Mouse (Mus musculus) embryo, embryonic 11 days (tissue): Measurements from ENCODE around the gene Hoxa6.

Source experiments
- DNase-seq: peaks from one replicate; pipeline ENCODE4 v3.0.0-alpha.2; 2015

Gene Hoxa6

DNA sequence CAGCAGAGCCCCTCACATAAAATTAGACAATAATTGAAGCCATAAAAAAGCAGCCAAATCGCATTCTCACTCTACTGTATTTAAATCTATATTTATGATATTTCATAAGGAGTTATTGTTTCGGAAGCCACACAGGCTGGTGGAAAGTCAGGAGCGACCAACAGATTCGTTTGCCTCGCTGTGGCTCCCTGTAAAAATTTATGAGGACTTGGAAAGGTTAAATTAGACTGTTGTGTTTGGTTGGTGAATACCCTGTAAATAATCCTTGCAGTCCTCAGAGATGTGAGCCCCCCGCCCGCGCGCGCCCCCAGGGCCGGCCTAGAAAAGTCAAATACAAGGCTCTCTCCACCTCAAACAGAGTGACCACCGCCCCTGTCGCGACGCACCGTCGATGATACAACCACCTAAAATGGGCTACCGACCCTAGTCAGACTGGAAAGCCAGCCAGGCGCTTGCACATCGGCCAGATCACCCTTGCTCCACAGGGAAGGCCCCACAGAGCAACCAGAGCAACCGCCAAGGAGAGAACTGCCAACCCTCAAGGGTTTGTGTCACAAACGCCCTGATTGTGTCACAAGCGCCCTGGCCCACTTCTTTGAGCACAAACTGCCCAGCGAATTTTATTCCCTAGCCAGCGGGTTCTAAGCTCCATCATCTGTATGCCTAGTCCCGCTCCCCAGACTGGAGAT, 18.2 kb upstream of the Hoxa6 start:
- no peak for DNase-seq

- peak; percentile 88 for DNase-seq
Observed at GRCm38 (mm10) chr6:52225612-52226568, 17.4 kb upstream of the Hoxa6 start.

GRCm38 (mm10) chr6:52224895-52225611, 16.5 kb upstream of the Hoxa6 start:
- no peak for DNase-seq

- DNase-seq = no peak
Observed at GRCm38 (mm10) chr6:52223939-52224760, 15.6 kb upstream of the Hoxa6 start.

- peak; percentile 51 for DNase-seq
Observed at GRCm38 (mm10) chr6:52222729-52223128, 14.2 kb upstream of the Hoxa6 start.

DNA sequence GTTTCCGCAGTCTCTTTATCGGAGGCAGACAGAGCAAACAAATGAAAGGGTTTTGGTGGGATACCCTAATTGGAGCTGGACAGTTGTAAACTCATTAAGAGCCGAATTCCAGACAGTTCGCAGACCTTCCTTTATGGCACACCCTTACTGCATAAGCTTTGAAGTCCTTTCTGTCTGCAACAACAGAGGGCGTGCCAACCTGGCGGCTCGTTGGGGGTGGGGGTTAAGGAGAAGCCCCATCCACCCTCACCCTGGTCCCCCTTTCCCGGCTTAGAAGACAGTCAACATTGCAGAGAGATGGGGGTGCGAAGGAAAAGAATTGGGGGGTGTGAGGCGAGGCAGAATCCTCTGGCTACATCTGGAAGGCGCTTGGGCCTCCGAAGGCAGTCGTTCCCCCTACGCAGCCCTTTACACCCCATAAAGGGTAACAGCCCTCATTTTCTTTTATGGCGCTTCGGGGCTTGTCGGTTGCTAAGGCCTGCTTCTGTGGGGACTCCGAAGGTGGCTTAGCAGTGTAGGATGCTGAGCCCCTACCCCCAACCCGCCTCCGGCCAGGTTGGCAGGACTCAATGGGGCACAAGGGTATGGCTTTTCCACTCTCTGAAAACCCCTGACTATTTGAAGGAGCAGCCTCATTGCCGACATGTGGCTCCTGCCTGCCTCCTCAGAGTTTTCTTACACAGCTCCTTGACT, 13.6 kb upstream of the Hoxa6 start:
- DNase-seq = peak; percentile 62

DNA sequence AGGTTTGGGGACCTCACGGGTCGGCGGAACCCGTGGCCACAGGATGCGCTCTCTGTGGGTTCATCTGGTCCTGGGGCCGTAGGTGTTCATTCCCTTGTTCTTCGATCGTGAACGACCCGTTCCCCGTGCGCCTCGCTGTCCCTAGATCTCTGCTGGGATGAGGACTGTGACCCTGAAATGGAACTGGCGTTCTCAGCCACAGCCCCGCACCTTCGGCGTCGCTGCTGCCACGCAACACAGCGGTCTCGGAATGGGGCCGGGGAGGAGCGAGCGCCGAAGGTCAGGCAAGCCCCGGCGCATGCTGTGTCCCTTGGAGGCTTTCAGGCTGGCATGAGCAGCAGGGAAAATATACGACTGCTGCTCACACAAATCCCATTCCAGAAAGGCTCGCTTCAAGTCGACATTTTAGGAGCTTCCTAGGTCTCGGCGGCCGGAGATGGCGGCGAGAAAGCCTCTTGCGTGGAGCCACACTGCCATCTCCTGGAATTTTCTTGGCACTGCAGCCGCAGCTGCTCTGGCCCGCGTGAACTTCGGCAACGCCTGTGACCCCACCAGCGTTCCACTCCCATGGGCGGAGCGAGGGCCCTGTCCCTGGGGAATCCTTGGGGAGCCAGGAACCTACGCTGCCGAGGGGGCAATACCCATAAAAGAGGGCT, 12.9 kb upstream of the Hoxa6 start, which contains the start of gene Hoxa7:
Gene Hoxa7 (minus strand): TSS at position 518 of the 656 bp plus-strand sequence.
- peak; percentile 93 for DNase-seq

GRCm38 (mm10) chr6:52220865-52221310, 12.4 kb upstream of the Hoxa6 start:
- no peak for DNase-seq

GRCm38 (mm10) chr6:52220003-52220864, 11.7 kb upstream of the Hoxa6 start:
- no peak for DNase-seq

GRCm38 (mm10) chr6:52219234-52219942, 10.9 kb upstream of the Hoxa6 start:
- no peak for DNase-seq

- no peak for DNase-seq
Observed at GRCm38 (mm10) chr6:52218643-52219215, 10.2 kb upstream of the Hoxa6 start.

GRCm38 (mm10) chr6:52217895-52218642, 9.5 kb upstream of the Hoxa6 start:
- no peak for DNase-seq

DNA sequence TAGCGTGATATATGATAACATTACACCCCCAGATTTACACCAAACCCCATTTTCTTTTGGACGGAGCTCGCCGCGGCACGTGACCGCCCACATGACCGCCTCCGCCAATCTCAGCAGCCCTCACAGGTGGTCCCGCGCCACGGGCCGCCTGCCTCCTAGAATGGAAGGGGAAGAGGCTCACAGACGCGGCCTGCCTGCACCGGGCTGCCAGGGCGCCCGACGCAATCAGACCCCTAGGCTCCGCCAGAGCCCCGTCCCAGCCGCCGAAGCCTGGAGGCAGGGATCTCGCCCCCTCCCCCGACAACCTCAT, 8.9 kb upstream of the Hoxa6 start:
- DNase-seq = peak; percentile 93

DNA sequence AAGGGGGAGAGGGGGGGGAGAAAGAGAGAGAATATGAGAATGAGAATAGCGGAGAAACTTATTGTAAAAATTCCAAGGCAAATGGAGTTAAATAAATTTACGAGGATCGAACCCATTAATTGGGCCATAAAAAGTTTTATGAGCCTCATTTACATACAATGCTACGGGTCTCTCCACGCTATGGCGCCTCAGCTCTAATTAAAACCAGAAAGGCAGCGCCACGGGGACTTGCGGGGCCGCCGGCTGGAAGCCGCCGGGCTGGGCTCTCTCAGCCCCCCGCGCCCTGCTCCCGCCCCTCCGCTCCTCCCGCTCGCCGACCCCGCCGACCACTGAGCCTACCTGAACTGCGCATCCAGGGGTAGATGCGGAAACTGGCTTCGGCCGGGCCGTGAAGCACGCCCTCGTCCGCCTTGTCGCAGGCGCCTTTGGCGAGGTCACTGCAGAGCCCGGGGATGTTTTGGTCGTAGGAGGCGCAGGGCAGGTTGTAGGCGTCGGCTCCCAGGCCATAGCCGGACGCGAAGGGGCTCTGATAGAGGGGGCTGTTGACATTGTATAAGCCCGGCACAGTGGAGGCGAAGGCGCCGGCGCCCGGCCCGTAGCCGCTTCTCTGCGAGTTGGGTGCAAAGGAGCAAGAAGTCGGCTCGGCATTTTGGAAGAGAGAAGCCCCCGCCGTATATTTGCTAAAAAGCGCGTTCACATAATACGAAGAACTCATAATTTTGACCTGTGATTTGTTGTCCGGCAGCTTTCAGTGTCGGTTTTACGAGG, 8.4 kb upstream of the Hoxa6 start:
- DNase-seq = no peak

DNA sequence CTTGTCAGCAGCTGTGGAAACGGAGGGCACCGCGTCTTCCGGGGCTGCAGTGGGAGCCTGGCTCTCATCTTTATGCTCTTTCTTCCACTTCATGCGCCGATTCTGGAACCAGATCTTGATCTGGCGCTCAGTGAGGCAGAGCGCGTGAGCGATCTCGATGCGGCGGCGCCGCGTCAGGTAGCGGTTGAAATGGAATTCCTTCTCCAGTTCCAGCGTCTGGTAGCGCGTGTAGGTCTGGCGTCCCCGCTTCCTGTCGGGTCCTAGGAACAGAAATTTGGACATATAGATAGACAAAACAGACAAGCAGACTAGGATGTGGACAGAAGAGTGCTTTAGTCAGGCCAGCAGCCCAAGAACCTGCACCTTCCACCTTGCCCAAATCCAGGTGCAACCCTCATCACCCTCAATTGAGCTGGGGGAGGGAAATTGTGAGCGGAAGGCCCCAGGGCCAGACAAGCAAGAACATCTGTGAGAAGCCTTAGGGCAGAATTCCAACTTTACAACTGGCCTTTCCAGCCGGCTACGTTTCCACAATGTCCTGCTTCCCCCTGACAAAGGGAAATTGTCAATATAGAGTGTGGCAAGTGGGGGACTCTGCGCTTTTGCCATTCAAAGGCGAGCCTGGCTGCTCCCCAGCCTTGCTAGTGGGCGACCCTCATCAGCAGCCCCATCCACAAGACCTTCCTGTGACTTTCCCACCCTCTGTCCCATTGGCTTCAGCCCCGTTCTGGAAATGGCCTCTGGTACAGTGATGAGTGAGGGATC, 7.4 kb upstream of the Hoxa6 start:
- no peak for DNase-seq

GRCm38 (mm10) chr6:52215070-52215469, 6.5 kb upstream of the Hoxa6 start:
- no peak for DNase-seq

DNA sequence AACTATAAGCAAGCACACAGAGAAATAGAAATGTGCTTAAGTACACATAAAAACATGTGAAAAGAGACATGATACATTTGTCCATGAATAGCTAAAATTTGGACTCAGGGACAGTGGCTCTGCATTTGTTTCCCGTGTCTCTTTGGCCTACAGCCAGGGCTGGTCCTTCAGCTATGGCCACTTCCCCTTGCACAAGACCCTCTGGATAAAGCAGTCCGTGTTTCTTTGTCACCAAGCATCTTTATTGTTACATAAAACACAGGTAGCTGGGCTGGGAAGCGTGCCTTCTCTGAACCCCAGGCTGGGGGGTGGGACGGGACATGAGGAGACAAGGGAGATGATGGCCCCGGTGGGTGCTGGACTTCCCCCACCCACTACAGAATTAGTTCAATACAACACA, 5.7 kb upstream of the Hoxa6 start:
- DNase-seq = no peak
